Mouse (Mus musculus): ENCODE measurements around the gene Actl11.

Gene Actl11

DNA sequence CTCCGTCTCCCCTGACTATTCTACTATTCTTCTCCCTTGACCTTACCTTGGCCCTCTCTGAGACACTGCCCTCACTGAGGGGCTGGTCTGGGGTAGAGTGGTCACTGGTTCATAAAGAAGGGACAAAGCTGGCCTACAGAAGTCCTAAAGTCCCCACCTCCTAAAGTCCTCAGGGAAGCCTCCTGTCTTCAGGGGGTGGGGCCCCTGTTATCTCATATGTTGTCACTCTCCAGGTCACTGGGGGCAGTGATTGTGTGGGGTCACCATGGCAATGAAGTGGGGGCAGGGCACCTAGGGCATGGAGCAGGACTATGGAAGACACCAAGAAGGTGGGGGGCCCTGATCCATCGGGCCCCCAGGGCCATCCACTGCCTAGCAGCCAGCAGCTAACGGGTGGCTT is at the start of gene Actl11:
TSS of gene Actl11 (plus strand) at position 301 of the 400 bp plus-strand sequence.
- DNase-seq, result no peak

GRCm38 (mm10) chr9:107880411-107880810 is 47.9 kb upstream of the Actl11 start:
- no peak for DNase-seq

GRCm38 (mm10) chr9:107887804-107888266 is 40.4 kb upstream of the Actl11 start, which contains the start of gene Mon1a:
TSS of gene Mon1a (plus strand) at chr9:107888151.
- DNase-seq, result peak; percentile 90

DNA sequence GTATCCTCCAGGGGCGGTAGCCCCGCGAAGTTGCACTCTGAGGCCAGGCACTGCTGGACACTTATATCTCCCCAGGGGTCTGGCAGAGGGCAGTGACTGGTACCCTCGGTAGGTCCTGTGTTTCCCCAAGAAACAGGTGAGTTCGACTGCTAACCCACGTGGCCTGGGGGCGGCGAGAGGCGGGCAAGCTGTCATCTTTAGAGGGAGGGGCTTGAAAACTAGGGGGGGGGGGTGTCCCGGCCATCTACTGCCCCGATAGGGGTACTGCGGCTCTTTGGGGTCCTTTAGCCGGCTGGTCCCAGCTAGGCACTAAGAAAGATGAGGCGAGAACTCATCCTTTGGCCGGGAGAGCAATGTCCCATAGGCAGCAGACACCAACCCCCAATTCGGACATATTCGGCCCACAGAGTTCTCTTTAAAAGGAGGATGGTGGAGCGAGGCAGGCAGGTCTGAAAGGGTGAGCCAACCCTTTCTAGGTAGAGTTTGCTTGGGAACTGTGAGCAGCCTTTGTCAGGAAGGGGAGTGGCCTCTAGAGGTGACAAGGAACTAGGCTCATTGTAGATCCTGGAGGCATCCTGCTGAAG is 39.9 kb upstream of the Actl11 start:
- DNase-seq, result peak; percentile 34

DNA sequence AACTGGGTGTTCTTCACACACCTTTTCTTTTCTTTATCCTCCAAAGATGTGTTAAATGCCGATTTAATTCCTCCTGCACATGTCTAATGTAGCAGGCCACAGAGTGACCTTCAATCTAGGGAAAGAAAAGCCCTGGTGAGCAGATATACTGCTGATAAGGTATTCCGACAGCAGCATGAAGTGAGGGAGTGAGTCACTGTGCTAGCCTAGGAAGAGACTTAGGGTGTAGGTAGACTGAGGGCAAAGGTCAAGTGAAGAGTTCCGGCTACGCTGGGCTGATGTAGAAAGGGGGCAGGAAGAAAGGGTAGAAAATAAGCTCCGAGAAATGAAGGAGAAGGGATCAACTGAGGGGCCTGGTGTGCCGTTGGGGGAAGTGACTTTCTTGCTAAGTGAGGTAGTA is 38.0 kb upstream of the Actl11 start:
- DNase-seq, result no peak

DNA sequence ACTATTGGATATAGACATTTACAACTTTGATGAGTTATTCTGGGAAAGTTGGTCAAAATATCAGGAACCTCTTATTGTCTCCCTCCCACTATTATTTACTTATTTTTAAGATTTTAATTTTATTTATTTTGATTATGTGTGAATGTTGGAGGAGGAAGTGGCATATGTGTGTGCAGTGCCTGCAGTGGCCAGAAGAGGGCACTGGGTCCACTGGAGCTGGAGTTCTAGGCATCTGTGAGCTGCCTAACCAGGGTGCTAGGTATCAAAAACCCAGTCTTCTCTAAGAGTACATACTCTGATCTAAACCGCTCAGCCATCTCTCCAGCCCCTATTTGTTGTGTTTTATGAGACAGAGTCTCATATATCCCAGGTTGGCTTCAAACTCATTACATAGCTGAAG is 37.2 kb upstream of the Actl11 start:
- DNase-seq, result no peak

DNA sequence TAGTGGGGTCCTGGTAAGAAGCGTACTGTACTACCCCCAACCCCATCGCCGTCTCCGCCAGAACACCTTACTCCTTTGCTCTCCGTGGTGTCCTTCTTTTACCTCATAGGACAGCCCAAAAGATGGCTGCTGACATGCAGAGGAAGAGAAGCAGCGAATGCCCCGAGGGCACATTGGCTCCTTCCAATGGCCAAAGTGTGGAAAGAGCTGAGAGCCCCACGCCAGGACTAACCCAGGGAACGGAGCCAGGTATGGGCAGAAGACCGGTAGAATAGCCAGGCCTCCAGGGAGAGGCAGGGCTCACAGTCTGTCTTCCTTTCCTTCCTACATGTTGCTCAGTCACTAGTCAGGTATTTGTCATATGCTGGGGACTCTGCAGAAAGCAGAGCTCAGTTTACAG is 29.7 kb upstream of the Actl11 start:
- no peak for DNase-seq

GRCm38 (mm10) chr9:107899855-107900254 is 28.4 kb upstream of the Actl11 start:
- DNase-seq, result no peak

GRCm38 (mm10) chr9:107900840-107901626 is 27.2 kb upstream of the Actl11 start:
- peak; percentile 71 for DNase-seq

- no peak for DNase-seq
Observed at GRCm38 (mm10) chr9:107901627-107901914, 26.7 kb upstream of the Actl11 start.

- DNase-seq, result peak; percentile 88
Observed at GRCm38 (mm10) chr9:107904726-107905125, 23.5 kb upstream of the Actl11 start.

GRCm38 (mm10) chr9:107906252-107906966 is 21.9 kb upstream of the Actl11 start, which contains the start of gene Mst1r:
TSS of gene Mst1r (plus strand) at chr9:107906873.
- DNase-seq, result peak; percentile 82

DNA sequence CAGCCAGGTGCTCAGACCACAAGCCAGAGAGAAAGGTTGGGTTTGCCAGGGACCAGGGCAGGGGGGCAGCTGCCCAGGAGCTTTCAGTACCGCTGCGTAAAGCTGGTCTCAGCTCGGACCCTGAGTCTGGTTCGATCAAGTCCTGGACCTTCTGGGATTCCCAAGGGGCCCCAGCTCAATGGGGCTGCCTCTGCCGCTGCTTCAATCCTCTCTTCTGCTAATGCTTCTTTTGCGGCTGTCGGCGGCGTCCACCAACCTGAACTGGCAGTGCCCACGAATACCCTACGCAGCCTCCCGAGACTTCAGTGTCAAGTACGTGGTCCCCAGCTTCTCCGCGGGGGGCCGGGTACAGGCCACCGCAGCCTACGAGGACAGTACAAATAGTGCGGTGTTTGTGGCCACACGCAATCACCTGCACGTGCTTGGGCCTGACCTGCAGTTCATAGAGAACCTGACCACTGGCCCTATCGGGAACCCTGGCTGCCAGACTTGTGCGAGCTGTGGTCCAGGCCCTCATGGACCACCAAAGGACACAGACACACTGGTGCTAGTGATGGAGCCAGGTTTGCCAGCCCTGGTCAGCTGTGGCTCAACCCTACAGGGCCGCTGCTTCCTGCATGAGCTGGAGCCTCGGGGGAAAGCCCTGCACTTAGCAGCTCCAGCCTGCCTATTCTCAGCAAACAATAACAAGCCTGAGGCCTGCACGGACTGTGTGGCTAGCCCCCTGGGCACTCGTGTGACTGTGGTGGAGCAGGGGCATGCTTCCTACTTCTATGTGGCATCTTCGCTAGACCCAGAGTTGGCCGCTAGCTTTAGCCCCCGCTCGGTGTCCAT is 21.1 kb upstream of the Actl11 start:
- DNase-seq, result no peak

DNA sequence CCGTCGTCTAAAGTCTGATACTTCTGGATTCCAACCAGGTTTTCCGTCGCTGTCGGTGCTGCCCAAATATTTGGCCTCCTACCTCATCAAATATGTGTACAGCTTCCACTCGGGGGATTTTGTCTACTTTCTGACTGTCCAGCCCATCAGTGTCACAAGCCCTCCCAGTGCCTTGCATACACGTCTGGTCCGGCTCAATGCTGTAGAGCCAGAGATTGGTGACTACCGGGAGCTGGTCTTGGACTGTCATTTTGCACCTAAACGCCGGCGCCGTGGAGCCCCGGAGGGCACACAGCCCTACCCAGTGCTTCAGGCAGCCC is 20.5 kb upstream of the Actl11 start:
- no peak for DNase-seq

DNA sequence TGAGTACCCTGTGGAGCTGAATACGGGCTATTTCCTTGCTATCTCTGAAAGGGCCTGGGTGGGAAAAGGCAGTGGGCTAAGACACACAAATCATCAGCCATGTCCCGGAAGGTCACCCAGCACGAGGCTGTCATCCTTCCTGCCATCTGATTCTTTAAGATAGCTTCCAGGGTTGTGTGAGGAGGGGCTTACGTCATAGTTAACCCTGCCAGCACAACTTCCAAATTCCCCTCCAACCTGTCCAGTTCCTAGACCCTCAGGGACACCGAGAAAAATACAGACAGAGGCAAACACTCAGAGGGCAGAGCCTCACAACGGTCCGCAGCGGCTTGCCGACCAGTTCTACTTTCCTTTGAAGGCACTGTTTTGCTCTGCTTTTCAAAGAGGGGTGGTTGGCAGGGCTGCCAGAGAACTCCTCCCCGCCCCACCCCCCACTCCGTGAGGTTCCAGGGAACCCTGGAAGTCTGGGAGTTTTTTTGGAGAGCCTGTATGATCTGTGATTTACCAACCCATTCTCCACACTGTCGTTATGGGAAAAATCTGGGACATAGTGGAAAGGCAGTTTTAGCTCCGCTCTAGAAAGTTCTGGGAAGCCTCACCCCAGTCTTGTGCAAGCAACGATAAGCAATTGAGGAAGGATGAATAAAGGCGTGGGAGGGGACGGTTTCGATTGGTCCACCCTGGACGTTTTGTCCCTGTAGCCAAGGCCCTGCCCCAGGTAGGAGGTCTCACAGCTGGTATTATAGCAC is 19.7 kb upstream of the Actl11 start:
- DNase-seq, result no peak

DNA sequence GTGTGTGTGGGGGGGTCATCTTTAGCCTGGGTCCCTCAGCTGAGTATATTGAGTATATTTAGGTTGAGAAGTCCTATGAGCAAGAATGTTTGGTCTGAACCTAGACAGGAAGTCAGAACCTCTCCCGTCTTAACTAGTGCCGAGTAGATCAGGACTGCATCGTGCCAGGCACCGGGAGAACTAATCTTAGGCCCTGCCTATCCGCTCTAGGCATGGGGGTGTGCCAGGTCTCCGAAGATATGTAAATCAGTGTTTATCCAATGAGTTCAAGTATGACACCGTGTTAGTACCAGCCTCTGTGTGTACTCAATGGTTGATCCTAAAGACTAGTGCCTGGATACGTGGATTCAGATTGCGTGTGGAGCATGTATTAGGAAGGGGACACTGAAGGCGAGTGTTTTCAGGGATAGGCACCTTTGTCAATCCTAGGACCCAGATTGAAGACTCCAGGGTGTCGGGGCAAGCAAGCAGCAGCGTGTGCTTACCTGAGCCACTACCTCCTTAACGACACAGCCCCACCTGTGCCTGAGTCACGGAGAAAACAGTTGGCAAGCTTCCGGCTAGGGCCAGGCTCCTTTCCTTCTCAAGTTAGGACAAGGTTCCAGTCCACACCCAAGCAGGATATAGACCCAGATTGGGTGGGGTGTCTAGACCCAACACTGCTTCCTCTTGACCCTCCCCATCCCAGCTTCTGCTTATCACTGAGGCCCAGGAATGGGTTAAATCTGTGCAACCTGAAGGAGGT is 18.1 kb upstream of the Actl11 start:
- no peak for DNase-seq

DNA sequence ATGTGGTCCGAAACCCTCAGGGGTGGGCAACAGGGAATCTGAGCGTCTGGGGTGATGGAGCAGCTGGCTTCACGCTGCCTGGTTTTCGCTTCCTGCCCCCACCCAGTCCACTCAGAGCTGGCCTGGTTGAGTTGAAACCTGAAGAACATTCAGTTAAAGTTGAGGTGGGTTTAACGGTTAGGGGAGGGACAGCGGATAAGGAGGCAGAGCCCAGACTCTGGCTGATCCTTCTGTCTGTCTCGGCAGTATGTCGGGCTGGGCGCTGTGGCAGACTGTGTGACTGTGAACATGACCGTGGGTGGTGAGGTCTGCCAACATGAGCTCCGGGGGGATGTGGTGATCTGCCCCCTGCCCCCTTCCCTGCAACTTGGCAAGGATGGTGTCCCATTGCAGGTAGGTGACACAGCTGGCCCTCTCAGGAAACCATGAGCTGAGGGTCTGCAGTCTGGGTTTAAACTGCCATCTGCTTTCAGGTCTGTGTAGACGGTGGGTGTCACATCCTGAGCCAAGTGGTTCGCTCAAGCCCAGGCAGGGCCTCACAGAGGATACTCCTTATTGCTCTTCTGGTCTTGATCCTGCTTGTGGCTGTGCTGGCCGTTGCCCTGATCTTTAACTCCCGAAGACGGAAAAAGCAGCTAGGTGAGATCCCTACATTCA is 13.4 kb upstream of the Actl11 start:
- DNase-seq, result no peak

GRCm38 (mm10) chr9:107917895-107918608 is 10.2 kb upstream of the Actl11 start:
- no peak for DNase-seq

- no peak for DNase-seq
Observed at GRCm38 (mm10) chr9:107918884-107919283, 9.4 kb upstream of the Actl11 start.

GRCm38 (mm10) chr9:107919441-107919840 is 8.8 kb upstream of the Actl11 start:
- no peak for DNase-seq

All from kidney, adult 18-20 months (tissue).